Mouse (Mus musculus): ENCODE measurements around the gene Sult1c2. TPM values are rescaled to one million over a fixed set of nuclear protein-coding genes. Genes with fewer than 3 reads are reported as not detected.

Sult1c2 gene
- polyA plus RNA-seq, 1 experiment from 2014 or later: not detected

Other genes with a start within 250 kb of the Sult1c2 start
- gene Sgo1, start 157.0 kb downstream of the Sult1c2 start, polyA plus RNA-seq (2015; fragmentation: Nextera tagmentation; extraction: Ambion mirVana): 26.2 and 32.1 TPM in 2 replicates
- gene Sult1c1, start 144.3 kb upstream of the Sult1c2 start, polyA plus RNA-seq (2015; fragmentation: Nextera tagmentation; extraction: Ambion mirVana): not detected in 2 replicates